Mouse (Mus musculus): ENCODE measurements around the gene 4632433K11Rik.
"Not testable (repeated sequence)": the region's sequence is repeated elsewhere in the genome, so short reads cannot be mapped to it uniquely, and the experiment has no call there.

4632433K11Rik gene

DNA sequence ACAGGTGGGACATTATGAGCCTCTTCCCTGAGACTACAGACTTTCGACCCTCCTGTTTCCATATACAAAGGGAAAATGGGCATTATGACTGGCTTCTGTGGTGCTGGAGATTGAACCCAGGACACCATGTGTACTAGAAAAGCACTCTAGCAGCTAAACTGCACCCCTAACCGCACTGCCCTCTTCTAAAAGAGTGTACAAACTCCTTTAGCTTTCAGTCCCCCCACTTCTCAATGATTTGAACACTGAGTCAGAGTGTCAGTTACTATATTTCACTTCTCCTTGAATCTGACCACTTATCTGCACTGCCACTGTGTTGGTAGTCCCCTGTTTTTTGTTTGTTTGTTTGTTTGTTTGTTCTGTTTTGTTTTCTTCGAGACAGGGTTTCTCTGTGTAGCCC lies at the start of gene 4632433K11Rik:
4632433K11Rik (plus strand) TSS at position 301 of the 400 bp plus-strand sequence.
- no peak for DNase-seq (ENCODE audit: low spot score in 2 of 2)

DNA sequence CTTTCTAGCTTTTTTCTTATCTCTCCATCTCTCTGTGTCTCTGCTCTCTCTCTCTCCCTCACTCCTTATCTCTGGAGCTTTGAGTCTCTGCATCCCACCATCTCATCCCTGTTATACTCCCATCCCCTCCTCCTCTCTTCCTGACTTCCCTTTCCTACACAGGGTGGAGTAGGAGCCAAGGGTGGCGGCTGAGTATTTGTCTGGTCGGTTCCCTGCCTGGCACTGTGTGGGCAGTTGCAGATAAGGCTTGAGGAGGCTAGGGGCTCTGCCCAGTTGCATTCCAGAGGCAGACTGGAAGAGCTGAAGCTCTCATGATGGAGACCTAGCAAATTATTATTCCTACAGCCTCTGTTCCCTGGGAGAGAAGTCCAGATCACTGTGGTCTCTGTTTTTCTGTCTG lies 45.7 kb upstream of the 4632433K11Rik start:
- DNase-seq (ENCODE audit: low spot score in 2 of 2), result no peak

DNA sequence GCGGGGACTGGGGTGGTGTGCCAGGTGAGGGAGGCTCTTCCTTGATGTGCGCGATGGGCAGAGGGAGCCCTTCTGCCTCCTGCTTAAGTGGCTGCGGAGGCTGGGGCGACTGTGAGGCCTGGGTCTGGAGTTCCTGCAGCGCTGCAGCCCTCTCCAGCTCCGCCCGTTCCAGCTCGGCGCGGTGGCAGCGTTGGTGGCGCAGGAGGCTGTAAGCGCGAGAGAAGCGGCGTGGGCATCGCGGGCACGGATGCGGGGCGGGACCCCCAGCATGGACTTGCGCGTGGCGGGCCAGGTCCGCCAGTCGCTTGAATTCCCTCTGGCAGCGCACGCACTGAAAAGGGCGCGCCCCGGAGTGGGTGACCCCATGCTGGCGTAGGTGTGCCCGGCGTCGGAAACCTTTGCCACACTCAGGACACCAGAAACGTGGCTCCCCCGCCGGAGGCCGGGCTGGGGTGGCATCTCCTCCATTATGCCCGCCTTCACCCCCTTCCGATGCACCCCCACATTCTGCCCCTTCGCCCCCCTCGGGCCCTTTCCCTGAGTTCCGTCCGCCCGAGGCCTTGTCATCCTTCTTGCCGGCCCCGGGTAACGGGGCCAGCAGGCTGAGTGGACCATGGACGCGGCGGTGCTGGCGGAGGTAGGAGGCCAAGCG lies 40.4 kb upstream of the 4632433K11Rik start:
- no peak for DNase-seq (ENCODE audit: low spot score in 2 of 2)

DNA sequence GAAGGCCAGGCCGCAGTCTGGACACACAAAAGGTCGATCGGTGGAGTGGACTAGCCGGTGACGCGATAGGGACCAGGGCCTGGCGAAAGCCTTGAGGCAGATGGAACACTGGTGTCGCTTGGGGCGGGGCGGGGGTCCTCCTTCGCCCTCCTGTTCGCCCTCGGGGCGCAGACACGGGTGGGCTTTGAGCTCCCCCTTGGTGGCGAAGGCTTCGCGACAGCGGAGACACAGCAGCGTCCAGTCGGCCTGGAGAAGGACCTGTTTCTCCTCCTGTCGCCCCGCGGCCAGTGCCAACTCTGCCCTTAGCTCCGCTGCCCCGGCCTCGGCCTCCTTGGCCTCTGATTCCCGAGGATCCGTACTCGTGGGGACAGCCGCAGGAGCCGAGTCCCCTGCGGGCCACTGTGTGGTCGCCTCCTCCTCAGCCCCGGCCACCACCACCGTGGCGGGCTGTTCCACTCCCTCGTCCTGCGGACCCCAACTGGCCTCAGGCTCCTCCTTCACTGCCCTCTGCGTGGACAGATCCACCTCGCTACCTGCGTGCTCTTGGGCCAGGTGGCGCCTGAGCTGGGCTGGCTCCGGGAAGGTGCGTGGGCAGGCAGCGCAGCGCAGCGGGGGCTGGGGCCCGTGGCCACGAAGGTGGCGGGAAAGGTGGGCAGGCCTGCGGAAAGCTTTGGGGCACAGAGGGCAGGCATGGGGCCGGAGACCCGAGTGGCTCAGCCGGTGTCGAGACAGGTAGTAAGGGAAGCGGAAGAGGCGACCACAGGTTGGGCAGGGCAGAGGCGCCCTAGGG lies 39.7 kb upstream of the 4632433K11Rik start:
- DNase-seq (ENCODE audit: low spot score in 2 of 2), result no peak

DNA sequence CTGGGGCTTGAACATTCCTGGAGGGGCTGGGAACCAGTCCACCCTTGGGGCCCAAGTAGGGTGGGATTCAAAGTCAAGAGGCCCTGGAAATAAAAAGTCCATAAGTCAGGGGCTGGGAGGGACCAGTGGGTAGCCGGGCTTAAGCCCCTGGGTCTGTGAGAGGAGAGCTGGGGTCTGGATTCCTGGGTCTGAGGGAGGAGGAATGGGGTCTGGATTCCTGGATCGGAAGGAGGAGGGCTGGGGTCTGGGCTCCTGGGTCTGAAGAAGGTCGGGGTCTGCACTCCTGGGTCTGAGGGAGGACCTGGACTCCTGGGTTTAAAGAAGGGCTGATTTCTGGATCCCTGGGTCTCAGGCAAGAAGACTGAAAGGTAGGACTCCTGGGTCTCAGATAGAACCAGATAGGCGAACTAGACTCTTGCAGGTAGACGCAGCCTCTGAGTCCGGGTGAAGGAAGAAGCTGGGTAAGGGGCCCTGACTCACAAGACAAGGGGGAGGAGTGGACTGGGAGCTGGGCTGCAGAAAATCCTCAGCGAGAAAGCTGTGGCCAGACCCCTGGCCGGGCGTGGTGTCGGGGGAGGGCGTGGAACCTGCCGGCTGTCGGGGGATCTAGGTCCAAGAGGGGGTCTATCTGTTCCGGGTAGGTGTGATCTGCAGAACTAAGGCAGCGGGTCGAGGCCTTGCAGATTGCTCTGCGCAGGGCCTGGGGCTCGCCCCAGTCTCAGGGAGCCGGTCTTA lies 38.5 kb upstream of the 4632433K11Rik start:
- DNase-seq (ENCODE audit: low spot score in 2 of 2), result no peak

DNA sequence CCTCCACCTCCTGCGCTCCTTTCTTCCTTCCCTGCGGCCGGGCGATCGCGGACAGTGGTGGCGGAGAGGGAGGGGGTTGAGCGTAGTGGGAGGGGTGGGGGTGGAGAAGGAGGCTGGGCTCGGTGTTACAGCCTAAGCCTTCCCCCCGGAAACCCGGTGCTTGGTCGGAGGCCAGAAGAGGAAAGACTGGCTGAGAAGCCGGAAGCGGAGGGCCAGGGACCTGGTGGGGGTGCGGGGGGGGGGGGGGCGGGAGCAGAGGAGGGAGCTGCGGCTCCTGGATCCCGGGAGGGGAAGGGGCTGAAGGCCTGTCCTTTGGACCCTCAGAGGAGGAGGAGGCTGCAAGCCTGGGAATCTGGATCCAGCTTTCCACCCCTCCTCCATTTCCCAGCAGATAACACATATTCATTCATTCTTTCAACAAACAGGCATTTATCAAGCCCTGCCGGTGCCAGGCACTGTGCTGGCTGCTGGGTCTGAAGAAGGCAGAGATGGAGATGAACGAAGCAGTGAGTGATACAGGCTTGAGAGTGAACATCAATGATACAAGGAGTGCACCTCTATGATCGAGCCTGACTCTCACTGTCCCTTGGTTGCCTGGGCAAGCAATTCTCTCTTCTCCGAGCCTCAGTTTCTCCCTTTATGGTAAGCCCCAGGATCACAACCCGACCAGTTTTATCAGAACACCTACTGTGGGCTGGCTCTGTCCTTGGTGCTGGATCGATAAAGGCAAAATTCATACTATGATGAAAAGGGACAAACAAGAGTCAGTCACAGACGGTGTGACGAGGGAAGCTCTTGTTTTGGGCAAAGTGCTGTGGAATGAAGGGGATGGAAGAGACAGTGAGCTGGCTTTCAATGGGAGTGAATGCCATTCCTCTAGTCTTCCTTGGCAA lies 37.7 kb upstream of the 4632433K11Rik start, which contains the start of gene Zfp579:
Zfp579 (minus strand) TSS at position 156 of the 893 bp plus-strand sequence.
- peak; percentile 86 to 91 for DNase-seq (ENCODE audit: low spot score in 2 of 2)

DNA sequence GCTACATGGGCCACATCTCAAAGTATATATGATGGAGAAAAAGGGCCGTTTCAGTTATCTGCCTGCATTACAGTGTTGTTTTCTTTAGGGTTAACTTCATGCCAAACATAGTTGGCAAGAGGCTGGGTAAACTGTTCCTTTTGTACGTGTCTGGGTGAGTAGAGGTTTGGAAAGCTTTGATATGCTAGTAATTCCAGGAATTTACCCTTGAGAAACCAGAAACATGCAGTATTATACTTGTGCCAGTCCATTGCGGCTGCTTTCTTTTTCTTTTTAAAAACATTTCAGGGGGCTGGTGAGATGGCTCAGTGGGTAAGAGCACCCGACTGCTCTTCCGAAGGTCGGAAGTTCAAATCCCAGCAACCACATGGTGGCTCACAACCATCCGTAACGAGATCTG lies 37.0 kb upstream of the 4632433K11Rik start:
- DNase-seq (ENCODE audit: low spot score in 2 of 2), result no peak

DNA sequence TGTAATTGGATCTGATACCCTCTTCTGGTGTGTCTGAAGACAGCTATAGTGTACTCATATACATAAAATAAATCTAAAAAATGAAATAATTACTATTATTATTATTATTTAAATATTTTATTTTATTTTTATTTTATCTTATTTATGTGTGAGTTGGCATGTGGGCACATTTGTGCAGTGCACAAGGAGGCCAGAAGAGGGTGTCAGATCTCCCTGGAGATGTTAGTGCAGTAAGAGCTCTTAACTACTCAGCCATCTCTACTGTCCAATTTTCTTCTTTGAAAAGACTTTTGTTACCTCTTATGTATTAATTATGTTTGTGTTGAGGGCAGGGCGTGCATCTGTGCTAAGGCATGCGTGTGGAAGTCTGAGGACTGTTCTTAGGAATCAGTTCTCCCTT lies 34.0 kb upstream of the 4632433K11Rik start:
- no peak for DNase-seq (ENCODE audit: low spot score in 2 of 2)

DNA sequence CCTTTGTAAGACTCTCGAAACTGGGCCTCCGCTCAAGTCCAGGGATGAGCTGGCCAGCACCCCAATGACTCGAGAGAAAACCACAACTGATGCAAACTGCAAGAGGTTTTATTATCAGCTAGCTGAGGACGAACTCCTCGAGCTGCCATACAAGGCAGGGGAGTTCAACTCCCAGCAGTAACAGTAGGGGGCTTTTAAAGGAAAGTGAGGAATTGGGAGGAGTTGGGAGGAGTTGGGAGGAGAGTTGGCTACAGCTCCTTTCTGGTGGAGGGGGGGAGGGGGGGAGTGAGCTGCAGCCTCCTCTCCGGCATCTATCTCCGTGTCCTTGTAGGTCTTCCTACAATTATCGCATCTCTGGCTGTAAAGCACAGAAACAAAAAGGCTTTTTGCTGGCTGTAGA lies 31.0 kb upstream of the 4632433K11Rik start:
- not testable (repeated sequence) for DNase-seq (ENCODE audit: low spot score in 2 of 2)

DNA sequence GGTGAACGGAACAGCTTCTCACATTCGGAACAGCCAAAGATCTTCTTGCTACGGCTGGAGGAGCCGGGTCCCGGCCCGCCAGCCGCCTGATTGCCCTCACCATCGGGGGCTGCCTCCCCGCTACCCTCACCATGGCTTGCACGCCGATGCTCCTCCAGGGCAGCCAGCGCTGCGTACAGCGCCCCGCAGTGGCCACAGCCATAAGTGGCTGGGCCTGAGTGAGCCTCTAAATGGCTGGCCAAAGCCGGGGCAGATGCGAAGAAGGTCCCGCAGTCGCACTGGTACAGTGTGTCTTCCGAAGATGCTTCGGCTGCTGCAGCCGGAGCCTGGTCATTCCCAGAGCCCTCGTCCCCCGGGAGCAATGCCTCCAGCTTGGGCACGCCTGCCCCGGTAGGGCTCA lies 25.7 kb upstream of the 4632433K11Rik start:
- DNase-seq (ENCODE audit: low spot score in 2 of 2), result no peak

DNA sequence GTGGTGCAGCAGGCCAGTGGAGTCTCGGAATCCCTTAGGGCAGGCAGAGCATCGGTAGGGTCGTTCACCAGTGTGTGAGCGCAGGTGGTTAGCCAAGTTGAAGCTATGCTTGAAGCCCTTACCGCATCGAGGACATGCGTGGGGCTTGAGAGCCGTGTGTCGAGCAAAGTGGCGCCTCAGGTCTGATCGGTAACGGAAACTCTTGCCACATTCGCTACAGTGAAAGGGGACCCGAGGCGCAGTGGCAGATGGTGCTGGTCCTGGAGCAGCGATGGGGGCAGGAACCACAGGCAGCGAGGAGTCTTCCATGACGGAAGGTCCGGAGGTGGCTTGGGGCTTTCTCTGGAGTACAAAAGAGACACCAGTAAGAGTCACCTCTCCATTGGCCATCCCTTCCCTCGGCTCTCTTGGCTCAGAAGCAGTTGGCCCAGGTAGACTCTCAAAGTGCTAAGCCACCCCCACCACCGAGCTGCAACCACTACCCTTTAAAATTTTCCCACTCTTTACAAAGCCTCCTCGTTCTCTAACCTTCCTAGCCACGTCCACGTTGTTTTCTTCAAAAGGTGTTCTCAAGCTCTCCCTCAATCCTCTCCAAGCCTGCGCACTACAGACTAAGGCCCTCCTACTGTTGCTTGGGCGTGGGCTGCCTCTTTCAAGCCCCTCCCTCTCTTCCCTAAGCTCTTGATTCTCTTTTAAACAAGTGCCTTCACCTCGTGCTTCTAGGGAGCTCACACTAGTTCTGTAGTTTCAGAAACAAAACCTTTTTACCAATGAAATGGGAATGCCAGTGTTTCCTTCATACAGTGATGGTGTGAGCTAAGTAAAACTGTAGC lies 21.0 kb upstream of the 4632433K11Rik start:
- DNase-seq (ENCODE audit: low spot score in 2 of 2), result no peak

DNA sequence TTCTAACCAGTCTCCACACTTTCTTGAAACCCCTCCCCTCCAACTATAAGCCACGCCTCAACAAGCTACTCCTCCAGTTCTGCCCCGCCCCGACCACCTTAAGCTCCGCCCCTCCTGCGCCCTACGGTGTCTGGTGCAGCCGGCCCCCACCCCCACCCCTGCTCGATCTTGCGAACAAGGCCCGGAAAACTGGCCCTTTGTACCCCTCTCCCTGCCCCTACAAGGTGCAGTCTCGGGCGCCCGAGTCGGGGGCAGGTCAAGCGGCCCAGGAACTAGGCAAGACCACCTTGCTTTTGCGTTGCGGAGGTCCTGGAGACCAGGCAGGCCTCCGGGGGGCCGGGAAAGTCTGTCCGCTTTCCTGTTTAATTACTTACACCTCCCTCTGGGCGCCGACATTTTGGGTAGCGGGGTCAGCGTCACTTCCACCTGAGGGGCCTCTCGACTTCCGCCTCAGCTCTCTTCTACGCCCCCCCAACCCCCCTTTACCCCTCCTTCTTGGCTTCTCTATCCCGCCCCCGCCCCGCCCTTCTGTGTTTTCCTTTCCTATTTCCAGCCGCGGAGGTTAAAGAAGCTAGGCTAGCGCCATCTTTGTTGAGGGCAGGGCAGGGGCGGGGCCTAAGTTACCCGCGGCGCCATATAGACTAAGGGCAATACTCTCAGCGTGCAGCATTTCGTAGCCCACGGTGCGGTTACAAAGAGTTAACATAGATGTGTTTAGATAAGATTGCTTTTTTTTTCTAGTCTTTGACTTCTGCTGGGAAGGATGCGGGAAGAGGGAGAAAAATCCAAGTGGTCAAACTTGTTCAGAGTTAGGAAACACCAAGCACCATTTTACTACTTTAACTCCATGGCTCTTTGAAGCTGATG lies 19.4 kb upstream of the 4632433K11Rik start, which contains the start of the genes Zfp524 and Fiz1:
Zfp524 (plus strand) TSS at position 165 of the 867 bp plus-strand sequence.
Fiz1 (minus strand) TSS at position 447 of the 867 bp plus-strand sequence.
- DNase-seq (ENCODE audit: low spot score in 2 of 2), result peak; percentile 97

DNA sequence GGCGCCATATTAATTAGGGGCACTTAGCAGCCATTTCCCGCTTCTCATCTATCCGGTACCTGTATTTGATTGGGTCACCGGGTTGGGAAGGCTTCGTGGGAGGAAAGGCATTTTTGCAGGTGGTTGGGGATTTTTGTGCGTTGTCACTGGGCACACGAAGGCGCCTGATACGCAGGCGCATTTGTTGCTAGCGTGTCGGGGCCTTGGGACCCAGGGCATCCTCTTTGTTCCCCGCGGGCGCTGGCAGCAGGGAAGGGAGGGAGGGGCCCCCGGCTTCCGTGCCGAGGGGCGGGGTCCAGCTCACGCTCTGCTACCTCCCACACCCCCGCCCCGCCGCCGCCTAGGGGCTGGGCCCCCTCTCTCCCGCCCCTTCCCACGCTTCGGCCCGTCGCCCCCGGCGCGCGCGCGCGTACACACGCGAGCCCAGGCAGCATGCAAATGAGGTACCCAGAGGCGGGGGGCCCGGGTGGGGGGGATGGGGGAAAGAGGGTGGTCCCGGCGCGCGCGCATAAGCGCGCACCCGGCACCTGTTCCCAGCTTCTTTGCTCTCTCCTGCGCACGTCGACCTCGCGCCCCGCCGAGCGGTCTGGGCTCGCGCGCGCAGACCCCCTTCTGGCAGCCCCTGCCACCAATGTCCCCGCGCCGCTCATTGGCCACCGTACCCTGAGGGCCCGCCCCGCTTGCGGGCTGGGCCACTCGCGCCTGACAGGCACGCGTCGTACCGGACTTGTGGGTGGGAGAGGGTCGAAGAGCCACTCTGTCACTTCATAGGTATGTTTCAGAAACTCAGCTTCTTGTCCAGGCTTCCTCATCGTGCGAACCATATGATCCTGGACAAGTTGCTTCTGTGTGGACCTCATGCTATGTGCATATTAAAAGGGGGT lies 18.6 kb upstream of the 4632433K11Rik start, which contains the start of gene Gm44973:
Gm44973 (plus strand) TSS at position 379 of the 884 bp plus-strand sequence.
- peak; percentile 96 to 97 for DNase-seq (ENCODE audit: low spot score in 2 of 2)

DNA sequence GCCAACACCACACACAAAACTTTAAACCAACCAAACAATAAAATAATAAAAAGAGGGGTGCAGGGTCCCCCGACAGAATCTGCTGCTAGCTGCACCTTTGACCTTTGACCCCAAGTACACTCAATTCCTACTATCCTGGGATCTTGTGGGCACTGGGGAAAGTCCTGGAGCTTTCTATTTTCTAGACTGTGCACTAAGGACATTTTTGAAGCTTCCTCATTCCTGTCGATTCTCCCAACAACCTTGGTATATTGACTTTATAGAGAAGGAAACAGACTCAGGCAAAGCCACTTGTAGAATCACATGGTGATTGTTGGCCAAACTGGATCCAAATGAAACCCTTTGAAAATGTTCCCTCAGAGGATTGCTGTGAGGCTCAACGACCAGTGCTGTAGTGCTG lies 17.9 kb upstream of the 4632433K11Rik start:
- DNase-seq (ENCODE audit: low spot score in 2 of 2), result no peak

DNA sequence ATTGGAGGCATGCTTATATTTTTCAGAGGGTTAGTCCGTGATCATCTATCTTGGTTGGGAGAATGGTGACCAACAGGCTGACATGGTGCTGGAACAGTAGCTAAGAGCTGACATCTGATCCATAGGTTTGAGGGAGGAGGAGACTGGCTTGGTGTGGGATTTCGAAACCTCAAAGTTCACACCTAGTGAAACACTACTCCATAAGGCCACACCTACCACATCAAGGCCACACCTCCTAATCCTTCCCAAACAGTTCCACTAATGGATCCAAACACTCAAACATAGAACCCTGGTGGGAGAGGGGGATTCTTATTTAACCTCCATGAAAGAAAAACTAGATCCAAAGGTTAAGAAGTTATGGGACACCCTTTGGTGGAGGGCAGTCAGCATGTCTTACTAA lies 17.0 kb upstream of the 4632433K11Rik start:
- no peak for DNase-seq (ENCODE audit: low spot score in 2 of 2)

DNA sequence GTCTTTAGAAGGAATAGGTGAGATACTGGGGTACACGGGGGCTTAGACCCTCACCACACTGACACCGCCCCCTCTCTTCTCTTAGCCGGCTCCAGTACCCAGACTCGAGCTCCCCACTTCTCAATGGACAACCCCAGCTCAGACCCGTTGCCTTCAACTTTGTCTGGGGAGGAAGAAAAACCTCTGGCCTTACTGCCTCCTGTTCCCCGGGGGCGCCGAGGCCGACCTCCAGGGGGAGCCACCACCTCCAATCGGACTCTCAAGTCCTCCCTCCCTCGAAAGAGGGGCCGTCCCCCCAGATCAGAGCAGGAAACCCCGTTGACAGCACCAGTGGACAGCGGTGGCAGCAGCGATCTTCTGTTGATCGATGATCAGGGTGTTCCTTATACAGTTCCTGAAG lies 16.6 kb upstream of the 4632433K11Rik start:
- DNase-seq (ENCODE audit: low spot score in 2 of 2), result peak; percentile 38 to 46

DNA sequence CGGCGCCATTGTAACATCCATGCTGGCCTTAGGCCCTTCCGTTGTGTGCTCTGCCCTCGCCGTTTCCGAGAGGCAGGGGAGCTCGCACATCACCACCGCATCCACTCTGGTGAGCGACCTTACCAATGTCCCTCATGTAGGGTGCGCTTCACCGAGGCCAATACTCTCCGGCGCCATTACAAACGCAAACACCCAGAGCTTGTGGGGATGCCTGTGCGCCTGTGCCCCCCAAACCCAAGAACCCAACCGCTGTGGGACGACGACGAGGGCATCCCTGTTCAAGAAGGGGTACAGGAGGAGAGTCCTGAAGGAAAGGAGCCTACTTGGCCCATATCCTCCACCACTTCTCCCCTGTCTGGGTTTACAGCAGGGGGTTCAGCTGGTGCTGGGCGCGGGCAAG lies 16.0 kb upstream of the 4632433K11Rik start:
- DNase-seq (ENCODE audit: low spot score in 2 of 2), result no peak

DNA sequence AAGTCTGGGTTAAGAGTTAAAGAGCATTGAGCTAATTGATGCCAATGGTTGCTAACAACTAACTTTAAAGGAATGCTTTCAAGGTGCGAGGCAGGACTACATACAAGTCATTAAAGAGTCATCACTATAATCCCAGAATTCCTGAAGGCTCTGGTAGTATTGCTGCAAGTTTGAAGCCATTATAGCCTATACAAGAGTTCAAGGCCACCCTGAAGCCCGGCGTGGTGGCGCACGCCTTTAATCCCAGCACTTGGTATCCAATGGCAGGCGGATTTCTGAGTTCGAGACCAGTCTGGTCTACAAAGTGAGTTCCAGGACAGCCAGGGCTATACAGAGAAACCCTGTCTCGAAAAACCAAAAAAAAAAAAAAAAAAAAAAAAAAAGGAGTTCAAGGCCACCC lies 14.3 kb upstream of the 4632433K11Rik start:
- DNase-seq (ENCODE audit: low spot score in 2 of 2), result peak in 1 of 2 experiments; percentile 35
